ENCODE assay signal across 9 mouse cellular contexts in the genomic region with DNA sequence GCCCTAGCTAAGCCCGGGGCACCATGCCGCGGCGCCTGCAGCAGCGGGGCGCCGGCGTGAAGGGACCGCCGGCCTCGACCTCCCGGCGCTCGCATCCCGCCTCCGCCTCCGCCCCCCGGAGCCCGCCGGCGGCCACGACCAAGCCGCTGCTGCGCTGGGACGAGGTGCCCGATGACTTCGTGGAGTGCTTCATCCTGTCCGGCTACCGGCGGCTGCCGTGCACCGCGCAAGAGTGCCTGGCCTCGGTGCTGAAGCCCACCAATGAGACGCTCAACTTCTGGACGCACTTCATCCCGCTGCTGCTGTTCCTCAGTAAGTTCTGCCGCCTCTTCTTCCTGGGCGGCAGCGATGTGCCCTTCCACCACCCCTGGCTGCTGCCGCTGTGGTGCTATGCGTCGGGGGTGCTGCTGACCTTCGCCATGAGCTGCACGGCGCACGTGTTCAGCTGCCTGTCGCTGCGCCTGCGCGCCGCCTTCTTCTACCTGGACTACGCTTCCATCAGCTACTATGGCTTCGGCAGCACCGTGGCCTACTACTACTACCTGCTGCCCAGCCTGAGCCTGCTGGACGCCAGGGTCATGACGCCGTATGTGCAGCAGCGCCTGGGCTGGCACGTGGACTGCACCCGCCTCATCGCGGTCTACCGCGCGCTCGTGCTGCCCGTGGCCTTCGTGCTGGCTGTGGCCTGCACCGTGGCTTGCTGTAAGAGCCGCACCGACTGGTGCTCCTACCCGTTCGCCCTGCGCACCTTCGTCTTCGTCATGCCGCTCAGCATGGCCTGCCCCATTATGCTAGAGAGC. TPM values are rescaled to one million over a fixed set of nuclear protein-coding genes. Genes with fewer than 3 reads are reported as not detected.
DNase-seq lines count a peak whose midpoint lies in the region; ATAC-seq and TF ChIP-seq lines count a peak whose summit lies in the region.
"Had no signal": no experiment of that assay in that cellular context is flagged by ENCODE, and none has a peak within 500 bp of the region (broad histone marks: within the 10 kb centered on the region; RNA-seq: fewer than 3 reads in every experiment).

No protein-coding gene starts in this region.

- no peak for TF ChIP-seq CTCF in lung, adult 2 months (IDR thresholded peaks at IDR 0.05; ENCODE audit: insufficient read depth, low read length)

- peak overlapping the region; percentile 94 for H3K4me2 ChIP-seq in neural tube, embryonic 12.5 days (replicated peaks)

- peaks cover 58% of the 10 kb centered on the region for H3K27me3 ChIP-seq in neural tube, embryonic 12.5 days (replicated peaks)

- no peak overlapping the region for H3K4me3 ChIP-seq in lung, adult 2 months (replicated peaks; ENCODE audit: extremely low read depth, low read depth, low read length)
- H3K4me3 ChIP-seq in neural tube, embryonic 12.5 days = peak overlapping the region; percentile 66

- WGBS in lung, adult 2 months = 12% methylated on average over 78 of the region's 78 CpGs
- 12% methylated on average over 76 of the region's 78 CpGs for whole genome bisulfite sequencing in neural tube, embryonic 12.5 days

- H3K4me1 ChIP-seq in lung, adult 2 months (ENCODE audit: control insufficient read depth, insufficient read depth, low read length) = no peaks in the 10 kb centered on the region
- peaks cover 12% of the 10 kb centered on the region for H3K4me1 ChIP-seq in neural tube, embryonic 12.5 days

- H3K9ac ChIP-seq in neural tube, embryonic 12.5 days = peak overlapping the region; percentile 66

- DNase-seq in lung, adult 2 months = peak; percentile 4
- no peak for DNase-seq in lung, postnatal 25 days (ENCODE audit: low spot score)
- peak; percentile 71 to 74 for DNase-seq in cerebellum, postnatal 36 days
- DNase-seq in frontal cortex, postnatal 25 days (ENCODE audit: low spot score in 2 of 2) = peak; percentile 39 to 44
- DNase-seq in kidney, adult 11 months = peak; percentile 73
- DNase-seq in left cerebral cortex, postnatal 36 days (ENCODE audit: low spot score in 2 of 2) = peak; percentile 71 to 76
- DNase-seq in urinary bladder, postnatal 36 days (ENCODE audit: low spot score in 2 of 2) = no peak

- H3K27ac ChIP-seq in neural tube, embryonic 12.5 days = no peak overlapping the region; the same call in 1 of the 2 replicates
- H3K27ac ChIP-seq: macrophage had no signal

- no peaks in the 10 kb centered on the region for H3K36me3 ChIP-seq in neural tube, embryonic 12.5 days

- TF ChIP-seq POLR2A in lung, adult 2 months (IDR thresholded peaks at IDR 0.05; ENCODE audit: borderline replicate concordance, extremely low read depth, low read depth, low read length) = no peak

- H3K9me3 ChIP-seq in neural tube, embryonic 12.5 days = no peaks in the 10 kb centered on the region

- ATAC-seq in neural tube, embryonic 12.5 days (ENCODE audit: low FRiP score, low read depth) = peak; percentile 75

- intact Hi-C loops in left cerebral cortex, postnatal 36 days (cut with DNase I) = no loop called here

RNA-seq across cellular contexts. Expression of gene Paqr9, which starts 0.7 kb away (rescaled TPM):
- polyA plus RNA-seq in lung, adult 2 months (2012; rRNA removed) = 1.8 and 2.0 TPM in 2 replicates
- total RNA-seq in left cerebral cortex, postnatal 36 days (2021) = 10 to 100 TPM; 35.4 to 37.0 TPM
- 2.0 TPM in 2 replicates for polyA plus RNA-seq in neural tube, embryonic 12.5 days (2016; fragmentation: Nextera tagmentation; extraction: Ambion mirVana)

RNA-seq across cellular contexts. Expression of gene U2surp, which starts 48.3 kb away (rescaled TPM):
- 1.7 and 3.7 TPM in 2 replicates for polyA plus RNA-seq in lung, adult 2 months (2012; rRNA removed)
- total RNA-seq in left cerebral cortex, postnatal 36 days (2021) = 10 to 100 TPM; 57.8 to 71.5 TPM
- 140 and 163 TPM in 2 replicates for polyA plus RNA-seq in neural tube, embryonic 12.5 days (2016; fragmentation: Nextera tagmentation; extraction: Ambion mirVana)

Comparison
In these comparisons a context has a peak if more than half of its experiments do, and no peak if none do; other contexts are left out.
1. DNase-seq: peak in lung, adult 2 months (single experiment), cerebellum, postnatal 36 days (2 of 2), frontal cortex, postnatal 25 days (2 of 2), kidney, adult 11 months (single experiment) and left cerebral cortex, postnatal 36 days (2 of 2); none in lung, postnatal 25 days (single experiment) and urinary bladder, postnatal 36 days (0 of 2).
2. RNA of gene U2surp, which starts 48.3 kb away (polyA plus RNA-seq): 140 to 163 TPM in neural tube, embryonic 12.5 days; 1.7 to 3.7 TPM in lung, adult 2 months; every median in the first group is over 10 times any median in the second.